Mouse (Mus musculus) cerebellum, postnatal 25 days (tissue): ENCODE results near the gene Serpina11.
"Not testable (repeated sequence)": the region's sequence is repeated elsewhere in the genome, so short reads cannot be mapped to it uniquely, and the experiment has no call there.

Experiments used
- DNase-seq, 2 experiments: peaks; one replicate each; pipeline ENCODE4 v3.0.0; 2021; ENCODE audit warnings: mixed read lengths in 2 of 2

The Serpina11 gene

GRCm38 (mm10) chr12:103969577-103970116 lies 20.1 kb downstream of the Serpina11 start:
- no peak for DNase-seq

GRCm38 (mm10) chr12:103966761-103967160 lies 23.0 kb downstream of the Serpina11 start:
- DNase-seq = no peak

- DNase-seq = no peak
These were observed 26.5 kb downstream of the Serpina11 start for GRCm38 (mm10) chr12:103963288-103963687.

GRCm38 (mm10) chr12:103962860-103963259 lies 26.9 kb downstream of the Serpina11 start:
- no peak for DNase-seq

GRCm38 (mm10) chr12:103962337-103962736 lies 27.4 kb downstream of the Serpina11 start:
- no peak for DNase-seq

GRCm38 (mm10) chr12:103961716-103962115 lies 28.0 kb downstream of the Serpina11 start:
- no peak for DNase-seq

- DNase-seq = no peak
These were observed 31.0 kb downstream of the Serpina11 start, which contains the start of gene Serpina1e for GRCm38 (mm10) chr12:103958798-103959197. TSS of gene Serpina1e (minus strand) at chr12:103958975.

- DNase-seq = not testable (repeated sequence)
These were observed 33.2 kb downstream of the Serpina11 start for GRCm38 (mm10) chr12:103956555-103956954.

GRCm38 (mm10) chr12:103952972-103953371 lies 36.8 kb downstream of the Serpina11 start:
- DNase-seq = not testable (repeated sequence)

GRCm38 (mm10) chr12:103946243-103946642 lies 43.5 kb downstream of the Serpina11 start:
- no peak for DNase-seq
